Mouse (Mus musculus) right cerebral cortex, adult 2 months (tissue): ENCODE results near the gene Galt.
"Not testable (repeated sequence)": the region's sequence is repeated elsewhere in the genome, so short reads cannot be mapped to it uniquely, and the experiment has no call there.

ENCODE experiments used
- DNase-seq, 2 experiments: peaks; one replicate each; pipeline ENCODE4 v3.0.0; 2021 to 2022; ENCODE audit warnings: low spot score in 2 of 2

Galt gene

DNA sequence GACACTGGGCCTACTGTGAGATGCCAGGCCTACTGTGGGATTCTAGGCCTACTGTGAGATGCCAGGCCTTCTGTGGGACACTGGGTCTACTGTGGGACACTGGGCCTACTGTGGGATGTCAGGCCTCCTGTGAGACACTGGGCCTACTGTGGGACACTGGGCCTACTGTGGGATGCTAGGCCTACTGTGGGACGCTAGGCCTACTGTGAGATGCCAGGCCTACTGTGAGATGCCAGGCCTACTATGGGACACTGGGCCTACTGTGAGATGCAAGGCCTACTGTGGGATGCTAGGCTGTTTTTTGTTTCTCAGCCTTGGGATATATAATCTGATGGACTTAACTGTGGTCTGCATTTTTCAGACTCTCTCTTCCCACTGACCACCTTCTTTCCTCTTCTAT is 20.8 kb downstream of the Galt start:
- not testable (repeated sequence) for DNase-seq

DNA sequence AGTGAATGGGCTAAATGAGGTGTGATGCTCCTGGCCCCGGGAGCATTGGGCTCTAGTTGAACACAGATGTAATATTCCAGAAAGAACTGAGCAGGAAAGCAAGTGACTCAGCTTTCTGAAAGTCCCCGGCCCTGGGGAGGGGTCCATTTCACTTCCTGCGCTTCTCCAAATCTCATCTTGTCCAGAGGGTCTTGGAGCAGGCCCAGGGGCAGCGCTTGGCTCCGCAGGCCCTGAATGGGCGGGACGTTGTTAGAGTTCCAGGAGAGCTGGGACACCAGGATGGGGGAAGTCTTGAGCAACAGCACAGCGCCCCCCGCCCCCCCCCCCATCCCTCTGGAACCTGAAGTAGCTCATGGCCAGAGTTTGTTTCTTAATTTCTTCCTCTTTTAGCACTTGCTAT is 26.2 kb downstream of the Galt start:
- not testable (repeated sequence) for DNase-seq

DNA sequence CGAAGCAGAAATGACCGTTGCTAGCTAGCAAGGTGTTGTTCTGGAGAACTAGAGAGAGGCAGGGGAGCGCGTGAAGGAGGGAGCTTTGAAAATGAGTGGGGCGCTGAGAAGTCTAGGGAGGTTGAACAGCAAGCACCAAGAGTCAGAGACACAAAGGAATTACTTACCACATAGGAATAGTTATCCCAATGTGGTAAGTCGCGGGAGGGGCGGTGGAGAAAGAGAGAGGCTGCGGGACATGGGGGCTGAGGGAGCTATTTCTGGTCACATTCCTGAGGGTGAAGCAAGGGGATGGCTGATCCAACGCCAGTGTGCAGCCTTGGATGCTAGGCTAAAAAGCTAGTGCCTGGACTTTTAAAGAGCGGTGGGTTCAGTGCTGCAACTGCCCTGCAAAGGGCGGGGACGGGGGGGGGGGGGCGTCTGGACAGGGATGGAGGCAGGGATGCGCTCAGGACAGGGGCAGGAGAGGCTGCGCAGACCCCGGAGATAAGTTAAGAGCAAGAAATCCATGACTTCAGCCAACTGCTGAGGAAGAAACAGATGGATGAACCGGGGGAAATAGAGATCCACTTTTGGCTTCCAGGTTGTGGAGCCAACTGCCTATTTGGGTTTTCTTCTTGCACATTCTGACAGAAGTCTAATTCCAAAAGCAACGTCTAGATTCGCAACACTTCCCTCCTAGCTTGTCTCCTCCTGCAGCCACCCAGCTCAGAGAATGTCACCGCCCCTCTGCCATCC is 26.9 kb downstream of the Galt start:
- DNase-seq: not testable (repeated sequence)

DNA sequence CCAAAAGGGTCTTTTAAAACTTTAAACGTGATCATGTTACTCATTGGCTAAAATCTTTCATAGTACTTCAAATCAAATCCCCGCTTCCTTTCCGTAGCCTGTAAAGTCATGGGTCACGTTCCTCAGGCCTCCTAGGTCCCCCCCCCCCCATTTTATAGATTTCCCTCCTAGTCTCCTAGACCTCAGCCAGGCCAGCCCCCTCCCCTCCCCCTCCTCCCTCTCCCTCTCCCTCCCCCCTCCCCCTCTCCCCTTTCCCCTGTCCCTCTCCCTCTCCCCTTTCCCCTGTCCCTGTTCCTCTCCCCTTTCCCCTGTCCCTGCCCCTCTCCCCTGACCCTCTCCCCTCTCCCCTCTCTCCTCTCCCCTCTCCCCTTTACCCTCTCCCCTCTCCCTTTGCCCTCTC is 27.7 kb downstream of the Galt start:
- DNase-seq: not testable (repeated sequence)

DNA sequence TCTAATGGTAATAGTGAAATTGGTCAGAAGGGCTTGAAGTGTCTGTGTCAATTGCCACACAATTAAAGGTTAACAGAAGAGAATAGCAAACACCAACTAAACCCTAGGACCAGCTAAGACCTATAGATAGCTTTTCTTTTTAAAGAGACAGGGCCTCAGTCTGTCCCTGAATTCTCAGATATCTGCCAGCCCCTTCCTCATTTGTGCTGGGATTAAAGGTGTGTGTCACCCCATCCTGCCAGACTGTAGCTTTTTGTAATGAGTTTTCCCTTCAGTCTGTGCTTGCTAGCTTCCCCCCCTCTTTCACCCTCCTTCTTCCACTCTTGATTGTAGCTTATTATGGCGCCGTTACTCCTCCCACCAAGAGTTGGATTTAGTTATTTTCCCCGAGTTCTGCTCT is 28.2 kb downstream of the Galt start:
- DNase-seq: not testable (repeated sequence)
